Mouse (Mus musculus) left cerebral cortex, postnatal 36 days (tissue): ENCODE measurements around the gene Wasl. TPM values are rescaled to one million over a fixed set of nuclear protein-coding genes. Genes with fewer than 3 reads are reported as not detected.

ENCODE experiments used
- DNase-seq, 2 experiments: peaks; one replicate each; pipeline ENCODE4 v3.0.0; 2021 to 2022; ENCODE audit warnings: low spot score in 2 of 2, mixed read lengths in 1 of 2
- intact Hi-C: fragments of 180-260 bp; cut with DNase I; formaldehyde crosslinking; loops from one replicate; pipeline ENCODE4 v1.15.1; 2025
- total RNA-seq, 2 experiments: library from RNA; stranded (reverse); gene quantifications; 2 replicates each; pipeline ENCODE4 v1.2.3; 2021

Wasl gene
- total RNA-seq, 2 experiments from 2014 or later, result 123 to 129 TPM

- intact Hi-C loops, result no loop called here
These were observed 16.4 kb downstream of the Wasl start for GRCm38 (mm10) chr6:24648403-24648802.

GRCm38 (mm10) chr6:24647103-24647691 is 17.6 kb downstream of the Wasl start:
- intact Hi-C loops, result no loop called here
- no peak for DNase-seq

More at GRCm38 (mm10) chr6:24648403-24648802, 16.4 kb downstream of the Wasl start:
- no peak for DNase-seq

GRCm38 (mm10) chr6:24645346-24646053 is 19.3 kb downstream of the Wasl start:
- intact Hi-C loops, result no loop called here
- DNase-seq, result no peak

- intact Hi-C loops, result no loop called here
- no peak for DNase-seq
These were observed 21.8 kb downstream of the Wasl start for GRCm38 (mm10) chr6:24642960-24643359.

GRCm38 (mm10) chr6:24642161-24642560 is 22.6 kb downstream of the Wasl start:
- no peak for DNase-seq
- intact Hi-C loops, result no loop called here

GRCm38 (mm10) chr6:24641286-24641685 is 23.5 kb downstream of the Wasl start:
- intact Hi-C loops, result no loop called here
- DNase-seq, result no peak

GRCm38 (mm10) chr6:24635814-24636213 is 29.0 kb downstream of the Wasl start:
- intact Hi-C loops, result no loop called here
- DNase-seq, result no peak

- intact Hi-C loops, result no loop called here
- DNase-seq, result no peak
These were observed 30.7 kb downstream of the Wasl start for GRCm38 (mm10) chr6:24634065-24634464.

GRCm38 (mm10) chr6:24632061-24632460 is 32.7 kb downstream of the Wasl start:
- intact Hi-C loops, result no loop called here
- DNase-seq, result no peak

GRCm38 (mm10) chr6:24628499-24628898 is 36.3 kb downstream of the Wasl start:
- intact Hi-C loops, result loop anchor here (5.0 kb wide), 1 partner anchor 34 kb away; no protein-coding TSS in a partner anchor
- no peak for DNase-seq

GRCm38 (mm10) chr6:24627586-24628030 is 37.2 kb downstream of the Wasl start:
- DNase-seq, result no peak
- intact Hi-C loops, result loop anchor here (1.0 to 5.0 kb wide), 2 partner anchors 35 to 97 kb away; no protein-coding TSS in a partner anchor

GRCm38 (mm10) chr6:24622098-24622497 is 42.7 kb downstream of the Wasl start:
- intact Hi-C loops, result no loop called here

GRCm38 (mm10) chr6:24620936-24621335 is 43.9 kb downstream of the Wasl start:
- DNase-seq, result no peak
- intact Hi-C loops, result no loop called here

More at GRCm38 (mm10) chr6:24622098-24622497, 42.7 kb downstream of the Wasl start:
- DNase-seq, result no peak

- intact Hi-C loops, result no loop called here
These were observed 45.3 kb downstream of the Wasl start for GRCm38 (mm10) chr6:24619285-24620045.

GRCm38 (mm10) chr6:24616746-24617145 is 48.1 kb downstream of the Wasl start:
- intact Hi-C loops, result no loop called here
- no peak for DNase-seq

More at GRCm38 (mm10) chr6:24619285-24620045, 45.3 kb downstream of the Wasl start:
- DNase-seq, result no peak

GRCm38 (mm10) chr6:24613918-24614317 is 50.9 kb downstream of the Wasl start:
- intact Hi-C loops, result no loop called here
- peak in 1 of 2 experiments; percentile 20 for DNase-seq

- intact Hi-C loops, result no loop called here
- no peak for DNase-seq
These were observed 51.5 kb downstream of the Wasl start for GRCm38 (mm10) chr6:24613346-24613745.

GRCm38 (mm10) chr6:24612074-24612755 is 52.6 kb downstream of the Wasl start:
- intact Hi-C loops, result no loop called here
- DNase-seq, result no peak

- no peak for DNase-seq
- intact Hi-C loops, result no loop called here
These were observed 54.5 kb downstream of the Wasl start for GRCm38 (mm10) chr6:24610358-24610757.

GRCm38 (mm10) chr6:24609531-24609930 is 55.3 kb downstream of the Wasl start:
- no peak for DNase-seq
- intact Hi-C loops, result no loop called here
